ENCODE assay signal across 12 mouse cellular contexts in the genomic region with DNA sequence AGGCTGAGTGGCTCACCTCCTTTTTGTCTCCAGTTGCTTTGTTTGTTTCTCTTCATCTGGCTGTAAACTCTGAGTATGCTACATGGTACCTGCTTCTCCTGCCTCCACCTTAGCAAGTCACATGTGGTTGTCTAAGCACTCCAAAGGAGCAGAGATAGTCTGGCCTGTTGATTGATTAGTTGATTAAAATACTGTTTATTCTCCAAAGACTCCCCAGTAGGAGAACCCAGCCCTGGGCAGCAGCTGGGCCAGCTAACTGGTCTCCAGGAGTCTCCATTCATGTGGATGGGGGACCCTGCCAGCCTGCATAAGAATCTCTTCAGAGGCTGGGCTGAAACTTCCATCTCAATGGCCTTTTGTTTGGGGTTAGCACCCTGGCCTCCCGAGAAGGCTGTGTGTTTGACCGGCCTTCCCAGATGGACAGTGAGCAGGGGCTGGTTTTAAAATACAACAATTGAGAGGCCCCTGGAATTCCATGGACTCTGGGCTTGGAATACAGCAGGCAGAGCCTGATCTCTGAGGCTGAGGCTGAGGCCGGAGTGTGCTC. TPM values are rescaled to one million over a fixed set of nuclear protein-coding genes. Genes with fewer than 3 reads are reported as not detected.
A peak's percentile ranks its signal among the peaks of the same experiment; 100 is the strongest.
DNase-seq lines count a peak whose midpoint lies in the region; ATAC-seq and TF ChIP-seq lines count a peak whose summit lies in the region.
"Had no signal": no experiment of that assay in that cellular context is flagged by ENCODE, and none has a peak within 500 bp of the region (broad histone marks: within the 10 kb centered on the region; RNA-seq: fewer than 3 reads in every experiment).

No protein-coding gene starts in this region.

- H3K27me3 ChIP-seq in intestine, embryonic 15.5 days (replicated peaks): no peaks in the 10 kb centered on the region
- H3K27me3 ChIP-seq in intestine, postnatal 0 days (replicated peaks; ENCODE audit: control insufficient read depth, insufficient read depth, low read length): no peaks in the 10 kb centered on the region
- H3K27me3 ChIP-seq in embryonic facial prominence, embryonic 14.5 days (replicated peaks; ENCODE audit: control insufficient read depth, insufficient read depth, low read length): no peaks in the 10 kb centered on the region
- H3K27me3 ChIP-seq in limb, embryonic 12.5 days: no peaks in the 10 kb centered on the region

- peaks cover 9% of the 10 kb centered on the region; the same call in 1 of the 2 replicates for H3K4me1 ChIP-seq in intestine, embryonic 15.5 days (replicated peaks)
- H3K4me1 ChIP-seq in intestine, postnatal 0 days (replicated peaks; ENCODE audit: control insufficient read depth, insufficient read depth, low read length): no peaks in the 10 kb centered on the region
- peaks cover 3 to 23% of the 10 kb centered on the region in 2 experiments for H3K4me1 ChIP-seq in ES-E14 (ENCODE audit: control insufficient read depth in 2 of 2, insufficient read depth in 2 of 2, low read length in 2 of 2, poor library complexity in 1 of 2)
- peaks cover 5% of the 10 kb centered on the region; the same call in 1 of the 2 replicates for H3K4me1 ChIP-seq in embryonic facial prominence, embryonic 14.5 days (ENCODE audit: control insufficient read depth, insufficient read depth, low read length)
- peaks cover 10% of the 10 kb centered on the region for H3K4me1 ChIP-seq in limb, embryonic 12.5 days (replicated peaks)

- no peak overlapping the region for H3K4me3 ChIP-seq in intestine, embryonic 15.5 days (replicated peaks)
- no peak overlapping the region for H3K4me3 ChIP-seq in intestine, postnatal 0 days (ENCODE audit: low read depth, low read length)
- no peak overlapping the region for H3K4me3 ChIP-seq in ES-E14 (ENCODE audit: insufficient read depth in 1 of 2, low read depth in 1 of 2, low read length in 2 of 2, poor library complexity in 1 of 2, severe bottlenecking in 1 of 2)
- H3K4me3 ChIP-seq in embryonic facial prominence, embryonic 14.5 days (ENCODE audit: low read depth, low read length): no peak overlapping the region
- no peak overlapping the region for H3K4me3 ChIP-seq in limb, embryonic 12.5 days (replicated peaks)

- 0 out of 2 replicates have a peak overlapping the region, but pooled peaks have one; percentile 6 for H3K9ac ChIP-seq in intestine, embryonic 15.5 days
- no peak overlapping the region for H3K9ac ChIP-seq in intestine, postnatal 0 days (ENCODE audit: low read depth, low read length)
- no peak overlapping the region for H3K9ac ChIP-seq in ES-E14 (ENCODE audit: insufficient read depth, low read depth, low read length, poor library complexity, severe bottlenecking)
- no peak overlapping the region for H3K9ac ChIP-seq in embryonic facial prominence, embryonic 14.5 days (ENCODE audit: low read depth, low read length)
- peak overlapping the region; percentile 31 for H3K9ac ChIP-seq in limb, embryonic 12.5 days (replicated peaks)

- no peaks in the 10 kb centered on the region for H3K9me3 ChIP-seq in intestine, embryonic 15.5 days
- H3K9me3 ChIP-seq in intestine, postnatal 0 days (ENCODE audit: control insufficient read depth): no peaks in the 10 kb centered on the region
- no peaks in the 10 kb centered on the region for H3K9me3 ChIP-seq in ES-E14 (ENCODE audit: control insufficient read depth, insufficient read depth, low read depth, low read length)
- no peaks in the 10 kb centered on the region for H3K9me3 ChIP-seq in embryonic facial prominence, embryonic 14.5 days (ENCODE audit: control insufficient read depth, low read length)
- no peaks in the 10 kb centered on the region for H3K9me3 ChIP-seq in limb, embryonic 12.5 days

- 39% methylated on average over 3 of the region's 3 CpGs for WGBS in intestine, embryonic 15.5 days
- WGBS in intestine, postnatal 0 days: 57% methylated on average over 3 of the region's 3 CpGs
- WGBS in embryonic facial prominence, embryonic 14.5 days: 43% methylated on average over 3 of the region's 3 CpGs
- WGBS in limb, embryonic 12.5 days: 33% methylated on average over 3 of the region's 3 CpGs

- no peaks in the 10 kb centered on the region for H3K36me3 ChIP-seq in intestine, embryonic 15.5 days
- no peaks in the 10 kb centered on the region for H3K36me3 ChIP-seq in intestine, postnatal 0 days (ENCODE audit: control insufficient read depth, insufficient read depth)
- H3K36me3 ChIP-seq in ES-E14 (ENCODE audit: control insufficient read depth, insufficient read depth, low read length, poor library complexity, severe bottlenecking): peaks cover 4% of the 10 kb centered on the region; the same call in 1 of the 2 replicates
- no peaks in the 10 kb centered on the region for H3K36me3 ChIP-seq in embryonic facial prominence, embryonic 14.5 days (ENCODE audit: control insufficient read depth, insufficient read depth, low read length)
- H3K36me3 ChIP-seq in limb, embryonic 12.5 days: no peaks in the 10 kb centered on the region

- H3K4me2 ChIP-seq in intestine, embryonic 15.5 days (replicated peaks): no peak overlapping the region
- H3K4me2 ChIP-seq in intestine, postnatal 0 days (replicated peaks; ENCODE audit: low read depth): no peak overlapping the region
- no peak overlapping the region for H3K4me2 ChIP-seq in embryonic facial prominence, embryonic 14.5 days (ENCODE audit: low read depth, low read length)
- H3K4me2 ChIP-seq in limb, embryonic 12.5 days: no peak overlapping the region

- ATAC-seq in intestine, embryonic 15.5 days: no peak
- no peak for ATAC-seq in intestine, postnatal 0 days
- no peak for ATAC-seq in embryonic facial prominence, embryonic 14.5 days (ENCODE audit: low read depth)
- no peak for ATAC-seq in limb, embryonic 12.5 days (ENCODE audit: insufficient number of reproducible peaks, insufficient read depth, low FRiP score, low TSS enrichment, low read depth)

- DNase-seq in ES-E14 (ENCODE audit: low read depth, low spot score): no peak
- DNase-seq in embryonic facial prominence, embryonic 14.5 days (ENCODE audit: low spot score): peak; percentile 23
- no peak for DNase-seq in adrenal gland, postnatal 25 days
- DNase-seq in adrenal gland, adult (ENCODE audit: inconsistent age in 2 of 2, low spot score in 1 of 2): no peak
- DNase-seq in spleen, adult 18-20 months: no peak
- DNase-seq: adrenal gland, adult 2 months; cerebellum, postnatal 25 days; gastrocnemius, postnatal 14 days; thymus, postnatal 14 days had no signal

- no peak overlapping the region for H3K27ac ChIP-seq in intestine, embryonic 15.5 days
- no peak overlapping the region for H3K27ac ChIP-seq in intestine, postnatal 0 days (ENCODE audit: low read depth, low read length)
- peak overlapping the region; percentile 18; the same call in 1 of the 2 replicates for H3K27ac ChIP-seq in ES-E14 (ENCODE audit: insufficient read depth, low read depth, low read length, poor library complexity, severe bottlenecking)
- no peak overlapping the region for H3K27ac ChIP-seq in embryonic facial prominence, embryonic 14.5 days (replicated peaks; ENCODE audit: low read depth, low read length)
- H3K27ac ChIP-seq in limb, embryonic 12.5 days: no peak overlapping the region

- in situ Hi-C loops in ES-E14 (cut with MboI; ENCODE audit: low sequenced_read_pairs in 2 of 2, unreplicated experiment in 2 of 2): loop anchor here in 1 of 2 experiments (10.0 kb wide), 1 partner anchor 138 kb away; the partner anchor contains the start of gene Phox2a

- no peak for TF ChIP-seq CTCF in intestine, postnatal 0 days (IDR thresholded peaks at IDR 0.05; ENCODE audit: low read depth)

TF ChIP-seq in ES-E14, 5 proteins besides CTCF, POLR2A, EP300 and RAD21:
- TF ChIP-seq ZNF384 (IDR thresholded peaks at IDR 0.05; ENCODE audit: low read depth, low read length) (no peak), ZC3H11A (IDR thresholded peaks at IDR 0.05; ENCODE audit: borderline replicate concordance, low read depth, low read length) (no peak), CHD2 (IDR thresholded peaks at IDR 0.05; ENCODE audit: low read depth, low read length) (no peak), HCFC1 (IDR thresholded peaks at IDR 0.05; ENCODE audit: borderline replicate concordance, insufficient read depth, low read length) (no peak), MAFK (IDR thresholded peaks at IDR 0.05; ENCODE audit: insufficient read depth, low read depth, low read length) (no peak)
TF ChIP-seq in ES-E14: peak in this region for 0.

RNA-seq across cellular contexts. Expression of gene Clpb, which starts 13.4 kb away (rescaled TPM):
- 51.4 and 53.0 TPM in 2 replicates for polyA plus RNA-seq in intestine, embryonic 15.5 days (2015; fragmentation: Nextera tagmentation; extraction: Ambion mirVana)
- polyA plus RNA-seq in intestine, postnatal 0 days (2015; fragmentation: Nextera tagmentation; extraction: Ambion mirVana): 14.3 and 14.9 TPM in 2 replicates
- total RNA-seq in ES-E14 (2012; rRNA removed): 197 and 338 TPM in 2 replicates
- 37.5 and 48.5 TPM in 2 replicates for polyA plus RNA-seq in embryonic facial prominence, embryonic 14.5 days (2014; fragmentation: Nextera tagmentation; extraction: Ambion mirVana)
- polyA plus RNA-seq in limb, embryonic 12.5 days (2016; fragmentation: Nextera tagmentation; extraction: Ambion mirVana): 44.0 and 48.4 TPM in 2 replicates
- total RNA-seq in adrenal gland, postnatal 25 days (2021): 68.3 and 75.5 TPM in 2 replicates

Comparison
In these comparisons a context has a peak if more than half of its experiments do, and no peak if none do; other contexts are left out.
1. H3K9ac ChIP-seq: peak in intestine, embryonic 15.5 days (single experiment) and limb, embryonic 12.5 days (single experiment); none in intestine, postnatal 0 days (single experiment), ES-E14 (single experiment) and embryonic facial prominence, embryonic 14.5 days (single experiment).